Mouse (Mus musculus) testis, adult 2 months (tissue): Measurements from ENCODE around the gene Naa11. TPM values are rescaled to one million over a fixed set of nuclear protein-coding genes. Genes with fewer than 3 reads are reported as not detected.
A peak's percentile ranks its signal among the peaks of the same experiment; 100 is the strongest.

Experiments used
- H3K27ac ChIP-seq: fragments of 200-500 bp; 2 replicates; pipeline ENCODE4 v1.5.1; 2012; ENCODE audit warnings: low read depth, low read length; ENCODE audit not compliant: control insufficient read depth, insufficient read depth
- H3K27me3 ChIP-seq: fragments of 200-500 bp; 2 replicates; pipeline ENCODE4 v1.6.1; 2012; ENCODE audit warnings: mild to moderate bottlenecking, low read length, moderate library complexity; ENCODE audit not compliant: control insufficient read depth, insufficient read depth
- H3K36me3 ChIP-seq: fragments of 200-500 bp; 2 replicates; pipeline ENCODE4 v1.6.1; 2012; ENCODE audit warnings: mild to moderate bottlenecking, low read length; ENCODE audit not compliant: control insufficient read depth, insufficient read depth
- H3K4me1 ChIP-seq: fragments of 200-500 bp; 2 replicates; pipeline ENCODE4 v1.6.1; 2012; ENCODE audit warnings: low read length; ENCODE audit not compliant: control insufficient read depth, insufficient read depth
- H3K4me3 ChIP-seq: fragments of 200-500 bp; 2 replicates; pipeline ENCODE4 v1.5.1; 2012; ENCODE audit warnings: low read depth, mild to moderate bottlenecking, low read length, moderate library complexity, mixed read lengths; ENCODE audit not compliant: control insufficient read depth
- CTCF ChIP-seq: fragments of 200-500 bp; IDR thresholded peaks from 2 replicates; pipeline ENCODE4 v1.5.1; 2012; ENCODE audit warnings: low read depth, mild to moderate bottlenecking, inconsistent platforms, low read length, moderate library complexity; ENCODE audit not compliant: control insufficient read depth, insufficient read depth, insufficient replicate concordance
- POLR2A ChIP-seq: fragments of 200-500 bp; IDR thresholded peaks from 2 replicates; pipeline ENCODE4 v1.6.1; 2012; ENCODE audit warnings: low read depth, mild to moderate bottlenecking, inconsistent platforms, low read length, moderate library complexity; ENCODE audit not compliant: control insufficient read depth
- polyA plus RNA-seq: library from polyadenylated mRNA; depleted of rRNA; stranded (reverse); fragments of >200 nt; gene quantifications from 2 replicates; pipeline ENCODE4 v1.2.3, GENCODE M21; 2012; rRNA removed

Naa11 gene
- 9.7 and 9.8 TPM in 2 replicates for polyA plus RNA-seq

DNA sequence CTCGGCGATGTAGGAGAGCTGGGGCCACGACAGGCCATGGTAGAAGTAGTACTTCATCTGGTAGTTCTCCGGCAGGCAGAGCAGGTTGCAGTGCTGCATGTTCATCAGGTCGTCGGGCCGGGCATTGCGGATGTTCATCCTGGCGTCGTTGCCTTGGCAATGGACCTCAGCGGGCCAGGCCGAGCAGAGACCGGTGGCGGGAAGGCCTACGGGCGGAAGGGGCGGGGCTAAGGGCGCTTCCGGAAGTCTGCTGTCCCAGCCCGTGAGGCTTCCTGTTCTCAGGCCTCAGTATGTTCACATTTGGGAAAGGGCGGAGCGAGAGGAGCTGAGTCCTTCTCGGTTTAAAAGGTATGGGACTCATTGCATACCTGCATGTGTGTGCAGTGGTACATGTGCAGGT is at the start of gene Naa11:
TSS of gene Naa11 (minus strand) at position 220 of the 400 bp plus-strand sequence.
- H3K4me1 ChIP-seq: no peaks in the 10 kb centered on the region
- H3K4me3 ChIP-seq: peak within 1 kb of the TSS; percentile 96
- H3K36me3 ChIP-seq: no peaks in the 10 kb centered on the region; the same call in 1 of the 2 replicates
- TF ChIP-seq POLR2A (peak; percentile 70), CTCF (no peak)
- no peaks in the 10 kb centered on the region for H3K27me3 ChIP-seq
- H3K27ac ChIP-seq: peak within 1 kb of the TSS; percentile 70

DNA sequence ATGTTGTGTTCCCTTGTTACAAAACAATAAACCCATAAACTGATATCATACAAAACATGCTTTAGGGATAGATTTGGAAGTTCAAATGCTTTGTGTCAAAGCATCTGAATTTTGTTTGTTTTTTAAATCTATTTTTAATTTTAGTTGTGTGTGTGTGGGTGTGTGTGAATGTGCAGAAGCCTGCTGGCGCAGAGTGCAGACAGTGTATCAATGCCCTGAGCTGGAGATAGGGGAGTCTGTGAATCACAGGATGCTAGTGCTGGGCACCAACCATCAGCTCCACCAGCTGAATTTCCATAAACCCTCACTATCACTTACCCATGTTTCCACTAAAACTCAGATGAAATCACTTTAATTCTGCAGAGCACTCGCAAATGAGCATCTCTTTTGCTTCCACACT is 40.3 kb upstream of the Naa11 start:
- no peak for TF ChIP-seq CTCF
- TF ChIP-seq POLR2A: no peak
- H3K27me3 ChIP-seq: no peaks in the 10 kb centered on the region
- no peaks in the 10 kb centered on the region for H3K36me3 ChIP-seq
- no peaks in the 10 kb centered on the region for H3K4me1 ChIP-seq
- no peak overlapping the region for H3K27ac ChIP-seq
- no peak overlapping the region for H3K4me3 ChIP-seq

DNA sequence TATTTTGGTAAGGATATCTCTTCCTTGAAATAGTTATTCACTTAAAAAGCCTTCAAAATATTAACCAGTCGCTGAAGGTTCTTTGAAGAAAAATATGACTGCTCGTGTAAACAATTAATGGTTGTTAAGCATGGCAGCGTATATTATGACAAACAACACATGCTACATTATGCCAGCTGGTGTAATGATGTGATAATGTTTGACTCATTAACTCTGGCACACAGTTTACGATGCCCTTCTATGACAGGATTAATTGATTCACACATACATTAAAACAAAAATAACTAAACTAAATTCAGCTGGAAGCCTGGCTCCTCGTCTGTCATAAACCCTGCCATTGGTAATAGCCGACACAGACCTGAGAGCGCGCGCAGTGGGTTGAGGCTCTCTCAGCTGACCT is 37.8 kb upstream of the Naa11 start:
- Histone ChIP-seq H3K4me1 (no peaks in the 10 kb centered on the region), H3K27ac (no peak overlapping the region), H3K36me3 (no peaks in the 10 kb centered on the region), H3K4me3 (no peak overlapping the region), H3K27me3 (no peaks in the 10 kb centered on the region)
- TF ChIP-seq POLR2A (no peak), CTCF (no peak)

DNA sequence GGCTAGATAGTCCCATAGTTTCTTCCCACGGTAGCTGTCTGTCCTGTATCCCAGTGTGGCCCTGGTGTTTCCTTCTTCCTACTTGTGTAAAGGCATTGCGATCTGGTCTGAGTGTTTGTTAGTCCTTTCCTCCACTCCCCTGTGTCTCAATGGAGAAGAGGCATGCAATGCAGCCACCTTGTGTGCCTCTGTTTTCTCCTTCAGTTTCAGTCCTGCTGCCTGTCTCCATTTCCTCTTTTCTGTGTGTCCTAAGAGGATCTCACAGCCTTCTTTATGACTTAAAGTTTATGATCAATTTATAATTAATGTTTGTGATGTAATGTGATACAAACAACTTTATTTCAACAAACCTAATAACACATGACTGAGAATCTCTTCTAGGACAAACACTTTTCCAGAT is 29.5 kb upstream of the Naa11 start:
- no peaks in the 10 kb centered on the region for H3K27me3 ChIP-seq
- H3K4me3 ChIP-seq: no peak overlapping the region
- H3K36me3 ChIP-seq: no peaks in the 10 kb centered on the region
- no peak overlapping the region for H3K27ac ChIP-seq
- no peaks in the 10 kb centered on the region for H3K4me1 ChIP-seq
- no peak for TF ChIP-seq CTCF
- TF ChIP-seq POLR2A: no peak

DNA sequence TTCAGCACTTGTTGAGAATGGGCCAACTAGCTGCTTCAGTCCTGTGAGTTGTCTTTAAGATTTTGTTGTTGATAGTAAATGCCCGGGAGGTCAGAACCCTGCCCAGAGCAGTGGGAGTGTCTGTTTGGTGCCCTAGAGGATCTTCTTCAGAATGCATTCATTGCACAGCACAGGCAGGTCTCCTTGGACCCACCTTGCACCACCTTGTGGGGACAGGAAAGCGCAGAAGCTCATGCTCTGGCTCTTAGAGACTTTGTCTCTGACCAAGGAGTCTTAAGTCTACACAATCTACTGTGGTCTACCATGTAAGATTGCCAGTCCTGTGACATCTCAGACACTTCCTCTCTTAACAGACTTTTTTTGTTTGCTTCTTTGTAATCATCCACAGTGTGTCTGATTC is 25.0 kb upstream of the Naa11 start:
- Histone ChIP-seq H3K4me3 (no peak overlapping the region), H3K27ac (no peak overlapping the region), H3K27me3 (no peaks in the 10 kb centered on the region), H3K4me1 (no peaks in the 10 kb centered on the region), H3K36me3 (no peaks in the 10 kb centered on the region)
- TF ChIP-seq POLR2A: no peak
- TF ChIP-seq CTCF: no peak

DNA sequence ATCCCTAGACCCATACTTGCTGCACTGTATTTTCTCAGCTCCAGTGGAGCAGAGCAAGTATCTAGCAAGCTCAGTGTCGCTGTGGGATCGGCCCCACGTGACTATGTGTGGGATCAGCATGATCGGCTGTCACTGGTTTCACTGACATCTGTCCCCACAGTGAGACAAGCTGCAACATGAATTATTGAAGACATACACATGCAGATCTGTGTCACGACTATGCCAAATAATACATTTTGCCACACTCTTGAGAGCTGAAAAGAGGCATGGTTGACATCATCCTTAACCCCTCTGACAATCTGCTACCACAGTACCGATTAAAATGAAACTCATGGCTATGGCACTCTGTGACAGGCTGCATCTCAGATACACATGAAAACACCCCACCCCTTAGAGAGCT is 23.7 kb upstream of the Naa11 start:
- Histone ChIP-seq H3K4me1 (no peaks in the 10 kb centered on the region), H3K27me3 (no peaks in the 10 kb centered on the region), H3K4me3 (no peak overlapping the region), H3K36me3 (no peaks in the 10 kb centered on the region), H3K27ac (no peak overlapping the region)
- no peak for TF ChIP-seq POLR2A
- no peak for TF ChIP-seq CTCF

DNA sequence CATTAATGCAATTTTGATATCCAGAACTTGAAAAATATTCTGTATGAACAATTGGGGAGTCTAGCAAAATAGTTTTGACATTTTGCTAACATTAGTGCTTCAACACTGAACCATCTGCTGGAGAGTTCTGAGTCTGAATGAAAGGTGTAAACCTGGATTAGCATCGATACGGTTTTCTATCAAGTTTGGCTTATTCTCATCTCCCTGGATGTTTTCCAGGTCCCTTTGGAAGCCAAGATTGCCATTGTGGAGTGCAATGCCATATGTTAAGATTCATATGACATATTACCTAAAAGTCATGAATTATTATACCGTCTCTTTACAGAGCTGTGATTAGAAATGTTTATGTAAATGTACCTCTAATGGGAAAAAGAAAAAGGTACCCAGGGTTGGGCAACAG is 21.5 kb upstream of the Naa11 start:
- Histone ChIP-seq H3K36me3 (no peaks in the 10 kb centered on the region), H3K27ac (no peak overlapping the region), H3K27me3 (no peaks in the 10 kb centered on the region), H3K4me3 (no peak overlapping the region), H3K4me1 (no peaks in the 10 kb centered on the region)
- no peak for TF ChIP-seq CTCF
- TF ChIP-seq POLR2A: no peak

DNA sequence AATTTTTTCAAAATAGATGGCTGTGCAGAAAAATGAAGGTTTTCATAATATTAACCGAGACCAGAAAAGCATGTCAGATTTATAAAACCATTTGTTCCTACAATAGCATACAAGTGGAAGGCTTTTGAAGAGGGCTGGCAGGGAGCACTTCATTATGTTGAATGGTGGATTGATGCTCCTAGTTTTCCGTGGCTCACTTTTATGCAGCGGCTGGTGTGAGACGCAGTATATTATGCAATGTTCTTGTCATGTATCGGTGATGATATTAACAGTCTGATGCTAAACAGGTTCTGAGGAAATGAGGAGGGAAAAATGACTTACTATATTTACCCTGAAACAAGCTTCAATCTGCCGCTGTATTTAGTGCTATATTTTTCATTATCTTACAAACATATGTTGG is 18.0 kb upstream of the Naa11 start:
- Histone ChIP-seq H3K4me1 (no peaks in the 10 kb centered on the region), H3K4me3 (no peak overlapping the region), H3K27me3 (no peaks in the 10 kb centered on the region), H3K36me3 (no peaks in the 10 kb centered on the region), H3K27ac (no peak overlapping the region)
- TF ChIP-seq POLR2A (no peak), CTCF (no peak)
